Mouse (Mus musculus) bone marrow, adult 2 months (tissue): ENCODE measurements around the gene Cd151. TPM values are rescaled to one million over a fixed set of nuclear protein-coding genes. Genes with fewer than 3 reads are reported as not detected.

Experiments
- H3K27ac ChIP-seq: fragments of 200-500 bp; 2 replicates; pipeline ENCODE4 v1.5.1; 2012; ENCODE audit warnings: low read depth, mild to moderate bottlenecking, control low read depth, inconsistent platforms, low read length; ENCODE audit not compliant: control insufficient read depth, poor library complexity, insufficient read depth
- H3K4me1 ChIP-seq: fragments of 200-500 bp; 2 replicates; pipeline ENCODE4 v1.6.1; 2011; ENCODE audit warnings: low read length; ENCODE audit not compliant: control insufficient read depth, insufficient read depth
- H3K4me3 ChIP-seq: fragments of 200-500 bp; replicated peaks from 2 replicates; pipeline ENCODE3; 2011; ENCODE audit warnings: mild to moderate bottlenecking, low read depth, low read length, control low read depth; ENCODE audit not compliant: control insufficient read depth
- CTCF ChIP-seq: fragments of 200-500 bp; IDR thresholded peaks from 2 replicates; pipeline ENCODE4 v1.5.1; 2011; ENCODE audit warnings: low read length, control low read depth; ENCODE audit not compliant: control insufficient read depth, insufficient read depth
- POLR2A ChIP-seq: fragments of 200-500 bp; IDR thresholded peaks from 2 replicates; pipeline ENCODE4 v1.6.1; 2011; ENCODE audit warnings: low read depth, mild to moderate bottlenecking, control low read depth, low read length, borderline replicate concordance; ENCODE audit not compliant: control insufficient read depth
- WGBS: fragments of 180-500 bp; shearing (Covaris S2); methylation state at CpG from one replicate; pipeline ENCODE4 v1.1.7; 2018; 5-methylcytosine and 5-hydroxymethylcytosine counted together
- polyA plus RNA-seq: library from polyadenylated mRNA; stranded (reverse); fragments of >200 nt; gene quantifications from 2 replicates; pipeline ENCODE4 v1.2.4, GENCODE M21; 2011; ENCODE audit warnings: low replicate concordance; ENCODE audit not compliant: missing spikeins, insufficient read depth, insufficient read length

The Cd151 gene
- polyA plus RNA-seq, 1 experiment: 34.2 TPM

DNA sequence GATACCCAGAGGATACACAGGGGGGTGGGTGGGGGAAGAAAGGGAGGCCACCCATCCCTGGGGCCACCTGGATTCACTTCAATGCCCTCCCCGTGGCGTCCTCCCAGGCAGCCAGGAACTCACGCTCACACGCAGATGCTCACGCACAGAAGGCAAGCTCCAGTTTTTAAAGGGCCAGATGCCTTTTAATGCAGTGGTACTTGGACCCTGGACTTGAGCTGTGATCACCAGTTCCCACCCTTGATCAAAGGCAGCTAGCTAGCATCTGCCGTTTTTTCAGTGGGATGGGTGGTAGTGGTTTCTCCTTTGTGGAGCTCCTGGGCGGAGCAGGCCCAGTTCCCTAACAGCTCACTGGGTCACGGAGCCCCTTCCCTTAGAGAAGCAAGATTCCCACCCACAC lies 32.7 kb upstream of the Cd151 start:
- Histone ChIP-seq H3K27ac (0 out of 2 replicates have a peak overlapping the region, but pooled peaks have one; percentile 5), H3K4me1 (peaks cover 4% of the 10 kb centered on the region), H3K4me3 (peak overlapping the region; percentile 71)
- WGBS: 22% methylated on average over 8 of the region's 8 CpGs
- TF ChIP-seq POLR2A: 0 out of 2 replicates have a peak, but pooled peaks have one; percentile 17
- TF ChIP-seq CTCF: no peak

DNA sequence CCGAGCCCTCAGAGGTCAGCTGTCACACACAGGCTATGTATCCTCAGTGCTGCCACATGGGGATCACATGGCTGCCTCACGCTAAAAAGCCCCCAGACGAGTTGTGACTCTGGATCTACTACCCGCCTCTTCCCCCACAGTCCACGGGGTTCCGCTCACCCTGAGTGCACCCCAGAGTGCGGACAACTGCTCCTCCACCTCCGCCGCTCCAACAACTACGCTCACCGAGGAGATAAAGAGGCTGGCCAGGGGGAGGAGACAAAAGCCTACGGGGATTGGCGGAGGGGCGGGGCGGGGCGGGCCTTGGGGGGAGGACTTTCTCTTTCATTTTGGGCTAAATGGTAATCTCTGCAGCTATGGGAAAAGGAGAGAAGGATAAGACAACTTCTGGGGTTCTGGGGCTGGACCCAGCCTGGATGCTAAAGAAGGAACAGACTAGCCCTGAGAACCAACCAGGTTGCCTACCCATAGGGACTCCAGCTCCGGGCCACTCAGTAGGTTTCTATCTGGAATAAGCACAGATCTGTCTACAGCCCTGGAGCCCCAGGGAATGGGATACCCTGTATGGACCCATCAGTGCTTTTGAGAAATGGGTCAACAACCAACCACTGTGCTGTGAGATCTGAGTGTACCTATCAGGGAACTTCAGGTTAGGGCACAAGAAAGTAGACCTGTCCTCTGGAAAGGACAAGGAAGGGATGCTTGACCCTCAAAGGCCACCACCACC lies 31.9 kb upstream of the Cd151 start:
- Histone ChIP-seq H3K4me3 (peak overlapping the region; percentile 71), H3K27ac (0 out of 2 replicates have a peak overlapping the region, but pooled peaks have one; percentile 8), H3K4me1 (peaks cover 4% of the 10 kb centered on the region)
- 2% methylated on average over 17 of the region's 17 CpGs for WGBS
- TF ChIP-seq POLR2A (peak; percentile 77; the same call in 1 of the 2 replicates), CTCF (no peak)

DNA sequence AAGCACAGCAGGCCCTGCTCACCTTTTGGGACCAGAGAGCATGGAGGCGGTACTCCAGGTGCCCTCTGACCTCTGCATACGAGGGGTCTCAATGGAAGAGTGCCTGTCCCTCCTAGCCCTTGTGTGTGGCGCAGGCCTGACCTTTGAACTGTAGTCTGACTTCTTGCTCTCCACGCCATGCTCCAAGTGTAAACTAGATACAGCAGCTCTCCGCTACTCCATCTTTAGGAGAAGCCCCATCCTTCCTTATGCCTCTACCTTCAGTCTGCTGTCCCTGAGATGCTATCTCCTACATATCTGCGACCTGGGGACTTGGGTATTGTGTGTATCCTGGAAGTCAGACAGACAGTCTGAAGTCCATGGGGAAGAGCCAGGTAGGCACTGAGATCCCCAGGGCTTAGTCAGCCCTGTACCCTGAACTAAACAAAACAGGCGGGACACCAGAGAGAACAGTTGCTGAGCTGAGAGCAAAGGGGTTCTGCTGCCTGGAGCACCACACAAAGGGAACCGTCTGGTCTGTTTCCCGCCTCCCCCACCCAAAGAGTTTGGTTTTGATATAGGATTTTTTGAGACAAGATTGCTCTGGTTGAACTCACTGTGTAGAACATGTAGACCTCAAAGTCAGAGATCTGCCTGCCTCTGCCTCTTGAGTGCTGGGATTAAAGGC lies 31.2 kb upstream of the Cd151 start:
- H3K4me1 ChIP-seq: peaks cover 4% of the 10 kb centered on the region
- no peak for TF ChIP-seq POLR2A
- no peak for TF ChIP-seq CTCF
- 76% methylated on average over 9 of the region's 9 CpGs for WGBS
- H3K4me3 ChIP-seq: peak overlapping the region; percentile 63
- H3K27ac ChIP-seq: 0 out of 2 replicates have a peak overlapping the region, but pooled peaks have one; percentile 8

DNA sequence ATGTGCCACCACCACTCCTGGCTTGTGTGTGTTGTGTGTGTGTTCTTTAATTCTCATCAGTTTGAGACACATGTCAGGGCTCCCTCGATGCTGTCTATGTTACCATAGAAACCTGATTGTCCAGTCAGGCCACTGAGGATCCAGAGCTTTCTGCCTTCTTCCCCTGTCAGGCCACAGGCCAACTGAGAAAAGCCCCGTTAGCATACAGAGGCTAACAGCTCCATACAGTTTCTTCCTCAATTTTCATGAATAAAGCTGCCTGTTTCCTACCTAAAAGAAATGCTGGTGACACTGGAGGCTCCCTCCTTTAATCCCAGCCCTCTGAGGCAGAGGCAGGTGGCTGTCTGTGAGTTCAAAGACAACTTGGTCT lies 30.7 kb upstream of the Cd151 start:
- Histone ChIP-seq H3K27ac (no peak overlapping the region), H3K4me3 (no peak overlapping the region), H3K4me1 (peaks cover 4% of the 10 kb centered on the region)
- TF ChIP-seq CTCF (no peak), POLR2A (no peak)
- 24% methylated on average over 2 of the region's 2 CpGs for WGBS

DNA sequence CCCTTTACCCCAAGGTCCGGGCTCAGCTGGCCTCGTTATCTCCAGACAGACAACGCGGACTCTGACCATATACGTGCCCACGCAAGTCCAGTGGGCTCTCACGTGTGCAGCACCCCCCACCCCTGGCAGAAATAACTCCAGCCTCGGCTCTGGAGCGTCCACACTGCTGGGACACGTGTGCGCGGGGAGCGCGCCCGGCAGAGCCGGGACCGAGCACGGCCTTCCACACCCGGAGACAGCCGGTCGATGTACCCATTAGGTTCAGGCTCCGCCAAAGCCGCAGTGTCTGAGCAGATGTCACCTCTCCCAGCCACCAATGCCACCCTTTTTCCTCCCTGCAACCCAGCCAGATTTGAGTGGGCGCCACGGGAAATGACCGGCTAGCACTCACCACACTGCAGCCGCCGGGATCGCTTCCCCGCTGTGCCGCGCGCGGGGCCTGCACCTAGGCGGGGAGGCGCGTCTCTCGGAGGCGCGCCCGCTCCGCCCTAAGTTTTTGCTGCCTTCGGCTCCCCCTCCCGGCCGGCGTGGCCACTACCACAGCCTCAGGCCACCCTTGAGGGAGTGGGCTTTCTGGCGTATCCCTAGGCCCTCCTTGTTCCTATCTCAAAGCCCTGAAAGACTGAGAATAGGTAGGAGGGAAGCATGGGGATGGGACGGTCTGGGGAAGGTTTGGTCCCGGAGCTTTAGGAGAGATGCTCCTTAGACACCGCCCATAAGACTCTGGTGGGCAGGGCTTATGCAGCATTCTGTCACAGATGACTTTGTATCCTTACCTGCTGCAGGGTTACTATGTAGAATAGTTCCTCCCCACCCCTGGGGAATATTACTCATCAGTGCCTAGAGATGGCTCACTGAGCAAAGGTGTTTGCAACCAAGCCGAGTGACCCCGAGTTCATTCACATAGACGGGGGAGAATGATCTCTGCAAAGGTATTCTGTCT lies 29.7 kb upstream of the Cd151 start, which contains the start of gene Slc25a22:
Gene Slc25a22, minus strand, starts transcription at position 715 of the 943 bp plus-strand sequence.
- TF ChIP-seq POLR2A (peak; percentile 62; the same call in 1 of the 2 replicates), CTCF (peak; percentile 50; the same call in 1 of the 2 replicates)
- peaks cover 4% of the 10 kb centered on the region for H3K4me1 ChIP-seq
- WGBS: 7% methylated on average over 53 of the region's 53 CpGs

DNA sequence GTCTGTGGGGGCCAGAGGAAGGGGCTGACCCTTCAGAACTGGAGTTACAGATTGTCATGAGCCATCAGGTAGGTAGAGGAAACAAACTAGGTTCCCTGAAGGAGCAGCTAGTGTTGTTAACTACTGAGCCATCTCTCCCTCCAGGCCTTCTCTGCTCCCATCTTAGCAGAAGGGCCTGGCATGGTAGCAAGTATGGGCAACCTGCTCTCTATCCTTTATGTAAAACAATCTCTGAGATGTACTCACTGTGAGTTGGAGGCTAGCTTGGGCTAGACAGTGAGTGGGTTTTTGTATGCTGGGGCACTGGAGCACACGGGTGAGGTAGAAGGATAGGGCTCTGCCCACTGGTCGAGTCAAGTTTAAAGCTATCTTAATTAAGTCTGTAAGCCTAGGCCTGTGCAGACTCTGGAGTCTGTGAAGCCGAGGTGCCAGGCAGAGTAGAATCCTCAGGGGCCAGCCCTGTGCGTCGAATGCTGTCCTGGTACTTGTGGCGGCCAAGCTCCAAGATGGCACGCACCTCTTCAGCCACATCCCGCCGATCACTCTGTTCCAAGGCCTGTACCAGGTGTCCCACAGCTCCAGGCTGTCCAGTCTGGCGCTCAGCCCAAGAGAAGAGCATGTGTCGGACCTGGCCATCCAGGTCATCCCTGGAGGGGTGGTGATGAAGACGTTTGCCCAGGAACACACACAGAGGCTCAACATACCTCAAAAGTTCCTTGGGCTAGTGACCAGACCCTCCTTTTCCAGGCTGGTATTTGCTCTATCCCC lies 28.8 kb upstream of the Cd151 start:
- H3K4me1 ChIP-seq: peaks cover 6% of the 10 kb centered on the region

More for the DNA sequence above, 29.7 kb upstream of the Cd151 start, which contains the start of gene Slc25a22:
- Histone ChIP-seq H3K27ac (peak within 1 kb of the TSS; percentile 70), H3K4me3 (peak within 1 kb of the TSS; percentile 94)

DNA sequence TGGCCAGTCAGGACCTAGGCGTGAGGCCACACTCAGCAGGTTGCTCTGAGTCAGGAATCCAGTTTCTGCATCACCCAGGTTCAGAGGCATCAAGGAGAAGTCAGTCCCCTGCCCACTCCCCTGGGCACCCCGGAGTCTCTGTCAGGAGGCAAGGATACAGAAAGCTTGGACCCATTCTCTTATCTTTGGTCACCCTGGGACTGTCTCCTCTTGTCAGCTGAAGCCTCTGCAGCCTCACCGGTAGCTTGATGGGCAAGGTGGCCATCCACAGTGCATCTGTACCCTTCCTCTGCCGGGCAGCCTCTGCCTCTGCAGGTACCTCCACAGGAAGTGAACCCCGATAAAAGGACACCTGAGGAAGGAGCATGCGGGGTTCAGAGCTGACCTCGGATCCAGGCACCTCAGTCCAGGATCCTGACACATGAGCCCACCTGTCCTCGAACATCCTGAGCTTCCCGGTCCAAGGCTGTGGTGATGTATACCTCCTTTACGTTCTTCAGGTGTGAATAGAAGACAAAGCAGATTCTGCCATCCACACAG lies 28.0 kb upstream of the Cd151 start:
- no peak overlapping the region for H3K4me3 ChIP-seq
- H3K27ac ChIP-seq: no peak overlapping the region
- H3K4me1 ChIP-seq: peaks cover 6% of the 10 kb centered on the region
- 97% methylated on average over 10 of the region's 10 CpGs for WGBS
- TF ChIP-seq POLR2A (no peak), CTCF (no peak)

More for the DNA sequence above, 28.8 kb upstream of the Cd151 start:
- H3K27ac ChIP-seq: no peak overlapping the region
- WGBS: 89% methylated on average over 12 of the region's 12 CpGs
- no peak for TF ChIP-seq CTCF
- H3K4me3 ChIP-seq: no peak overlapping the region
